Mouse (Mus musculus): Measurements from ENCODE around the gene Zfp365. TPM values are rescaled to one million over a fixed set of nuclear protein-coding genes. Genes with fewer than 3 reads are reported as not detected.

Gene Zfp365
- polyA plus RNA-seq, 1 experiment from 2014 or later, result 3.0 TPM

GRCm38 (mm10) chr10:67927718-67928455, 15.4 kb upstream of the Zfp365 start:
- WGBS, result 47% methylated on average over 8 of the region's 8 CpGs
- Histone ChIP-seq H3K36me3 (no peaks in the 10 kb centered on the region), H3K4me3 (no peak overlapping the region), H3K27me3 (no peaks in the 10 kb centered on the region), H3K4me1 (no peaks in the 10 kb centered on the region), H3K9ac (no peak overlapping the region), H3K9me3 (no peaks in the 10 kb centered on the region), H3K27ac (no peak overlapping the region), H3K4me2 (no peak overlapping the region)
- ATAC-seq (ENCODE audit: insufficient number of reproducible peaks, insufficient read depth, low FRiP score, low TSS enrichment, low read depth), result no peak

- Histone ChIP-seq H3K36me3 (no peaks in the 10 kb centered on the region), H3K27ac (no peak overlapping the region), H3K9me3 (no peaks in the 10 kb centered on the region), H3K4me1 (no peaks in the 10 kb centered on the region), H3K4me3 (no peak overlapping the region), H3K9ac (no peak overlapping the region), H3K27me3 (no peaks in the 10 kb centered on the region), H3K4me2 (no peak overlapping the region)
- 54% methylated on average over 7 of the region's 7 CpGs for WGBS
- no peak for ATAC-seq (ENCODE audit: insufficient number of reproducible peaks, insufficient read depth, low FRiP score, low TSS enrichment, low read depth)
These were observed 11.6 kb upstream of the Zfp365 start for GRCm38 (mm10) chr10:67924030-67924429.

- H3K36me3 ChIP-seq, result no peaks in the 10 kb centered on the region
- H3K4me1 ChIP-seq, result no peaks in the 10 kb centered on the region
- no peak for ATAC-seq (ENCODE audit: insufficient number of reproducible peaks, insufficient read depth, low FRiP score, low TSS enrichment, low read depth)
- no peak overlapping the region for H3K4me3 ChIP-seq
- H3K27me3 ChIP-seq, result no peaks in the 10 kb centered on the region
- no peak overlapping the region for H3K27ac ChIP-seq
- WGBS, result 88% methylated on average over 6 of the region's 6 CpGs
- H3K9ac ChIP-seq, result no peak overlapping the region
- H3K4me2 ChIP-seq, result no peak overlapping the region
- no peaks in the 10 kb centered on the region for H3K9me3 ChIP-seq
These were observed 9.3 kb upstream of the Zfp365 start for GRCm38 (mm10) chr10:67921777-67922176.

- Histone ChIP-seq H3K27me3 (no peaks in the 10 kb centered on the region), H3K4me1 (no peaks in the 10 kb centered on the region), H3K4me2 (no peak overlapping the region), H3K4me3 (no peak overlapping the region), H3K27ac (no peak overlapping the region), H3K36me3 (no peaks in the 10 kb centered on the region), H3K9ac (no peak overlapping the region), H3K9me3 (0 out of 2 replicates have a peak, but pooled peaks cover 3% of the 10 kb centered on the region)
- WGBS, result 69% methylated on average over 4 of the region's 4 CpGs
- no peak for ATAC-seq (ENCODE audit: insufficient number of reproducible peaks, insufficient read depth, low FRiP score, low TSS enrichment, low read depth)
These were observed 7.2 kb upstream of the Zfp365 start for GRCm38 (mm10) chr10:67919706-67920105.

- no peaks in the 10 kb centered on the region for H3K27me3 ChIP-seq
- H3K9me3 ChIP-seq, result 0 out of 2 replicates have a peak, but pooled peaks cover 3% of the 10 kb centered on the region
- no peak overlapping the region for H3K9ac ChIP-seq
- no peak overlapping the region for H3K4me3 ChIP-seq
- H3K27ac ChIP-seq, result no peak overlapping the region
- H3K36me3 ChIP-seq, result no peaks in the 10 kb centered on the region
- no peak for ATAC-seq (ENCODE audit: insufficient number of reproducible peaks, insufficient read depth, low FRiP score, low TSS enrichment, low read depth)
- H3K4me1 ChIP-seq, result no peaks in the 10 kb centered on the region
- no peak overlapping the region for H3K4me2 ChIP-seq
- 84% methylated on average over 4 of the region's 4 CpGs for WGBS
These were observed 5.9 kb upstream of the Zfp365 start for GRCm38 (mm10) chr10:67918194-67918899.

- Histone ChIP-seq H3K9me3 (0 out of 2 replicates have a peak, but pooled peaks cover 3% of the 10 kb centered on the region), H3K27me3 (no peaks in the 10 kb centered on the region), H3K4me1 (no peaks in the 10 kb centered on the region), H3K4me2 (no peak overlapping the region), H3K4me3 (no peak overlapping the region), H3K36me3 (no peaks in the 10 kb centered on the region), H3K9ac (no peak overlapping the region), H3K27ac (no peak overlapping the region)
- no peak for ATAC-seq (ENCODE audit: insufficient number of reproducible peaks, insufficient read depth, low FRiP score, low TSS enrichment, low read depth)
- WGBS, result 55% methylated on average over 7 of the region's 7 CpGs
These were observed 4.9 kb upstream of the Zfp365 start for GRCm38 (mm10) chr10:67917356-67917755.

- ATAC-seq (ENCODE audit: insufficient number of reproducible peaks, insufficient read depth, low FRiP score, low TSS enrichment, low read depth), result 0 out of 2 replicates have a peak, but pooled peaks have one; percentile 4
- H3K27me3 ChIP-seq, result no peaks in the 10 kb centered on the region; the same call in 1 of the 2 replicates
- peaks cover 7% of the 10 kb centered on the region; the same call in 1 of the 2 replicates for H3K4me1 ChIP-seq
- H3K9ac ChIP-seq, result peak overlapping the region; percentile 78
- H3K9me3 ChIP-seq, result 0 out of 2 replicates have a peak, but pooled peaks cover 3% of the 10 kb centered on the region
- H3K27ac ChIP-seq, result no peak overlapping the region; the same call in 1 of the 2 replicates
- peak overlapping the region; percentile 73 for H3K4me3 ChIP-seq
- WGBS, result 20% methylated on average over 33 of the region's 33 CpGs
- peaks cover 8% of the 10 kb centered on the region; the same call in 1 of the 2 replicates for H3K36me3 ChIP-seq
- peak overlapping the region; percentile 94 for H3K4me2 ChIP-seq
These were observed 770 bp downstream of the Zfp365 start for GRCm38 (mm10) chr10:67911447-67912336.

- 91% methylated on average over 4 of the region's 4 CpGs for WGBS
- Histone ChIP-seq H3K4me2 (no peak overlapping the region), H3K9me3 (no peaks in the 10 kb centered on the region), H3K27ac (no peak overlapping the region), H3K4me3 (no peak overlapping the region), H3K4me1 (peaks cover 7% of the 10 kb centered on the region; the same call in 1 of the 2 replicates), H3K27me3 (no peaks in the 10 kb centered on the region; the same call in 1 of the 2 replicates), H3K36me3 (peaks cover 8% of the 10 kb centered on the region; the same call in 1 of the 2 replicates), H3K9ac (no peak overlapping the region)
- no peak for ATAC-seq (ENCODE audit: insufficient number of reproducible peaks, insufficient read depth, low FRiP score, low TSS enrichment, low read depth)
These were observed 4.5 kb downstream of the Zfp365 start for GRCm38 (mm10) chr10:67907931-67908330.

- no peaks in the 10 kb centered on the region; the same call in 1 of the 2 replicates for H3K27me3 ChIP-seq
- peaks cover 8% of the 10 kb centered on the region; the same call in 1 of the 2 replicates for H3K36me3 ChIP-seq
- no peak overlapping the region for H3K9ac ChIP-seq
- no peak overlapping the region for H3K4me2 ChIP-seq
- H3K9me3 ChIP-seq, result no peaks in the 10 kb centered on the region
- no peak overlapping the region for H3K27ac ChIP-seq
- 88% methylated on average over 2 of the region's 2 CpGs for WGBS
- no peak overlapping the region for H3K4me3 ChIP-seq
- no peak for ATAC-seq (ENCODE audit: insufficient number of reproducible peaks, insufficient read depth, low FRiP score, low TSS enrichment, low read depth)
- H3K4me1 ChIP-seq, result peaks cover 5% of the 10 kb centered on the region; the same call in 1 of the 2 replicates
These were observed 5.5 kb downstream of the Zfp365 start for GRCm38 (mm10) chr10:67906926-67907325.

GRCm38 (mm10) chr10:67906063-67906462, 6.4 kb downstream of the Zfp365 start:
- WGBS, result 73% methylated on average over 4 of the region's 4 CpGs
- no peak overlapping the region for H3K9ac ChIP-seq
- H3K27ac ChIP-seq, result no peak overlapping the region
- no peaks in the 10 kb centered on the region for H3K4me1 ChIP-seq
- no peak for ATAC-seq (ENCODE audit: insufficient number of reproducible peaks, insufficient read depth, low FRiP score, low TSS enrichment, low read depth)
- no peak overlapping the region for H3K4me2 ChIP-seq
- no peak overlapping the region for H3K4me3 ChIP-seq
- peaks cover 8% of the 10 kb centered on the region; the same call in 1 of the 2 replicates for H3K36me3 ChIP-seq
- no peaks in the 10 kb centered on the region for H3K9me3 ChIP-seq
- no peaks in the 10 kb centered on the region for H3K27me3 ChIP-seq

- Histone ChIP-seq H3K4me1 (no peaks in the 10 kb centered on the region), H3K27me3 (no peaks in the 10 kb centered on the region), H3K9me3 (no peaks in the 10 kb centered on the region), H3K4me2 (no peak overlapping the region), H3K4me3 (no peak overlapping the region), H3K9ac (no peak overlapping the region), H3K27ac (no peak overlapping the region), H3K36me3 (no peaks in the 10 kb centered on the region; the same call in 1 of the 2 replicates)
- ATAC-seq (ENCODE audit: insufficient number of reproducible peaks, insufficient read depth, low FRiP score, low TSS enrichment, low read depth), result no peak
- 65% methylated on average over 7 of the region's 7 CpGs for WGBS
These were observed 9.1 kb downstream of the Zfp365 start for GRCm38 (mm10) chr10:67903387-67903786.

Measured in embryonic facial prominence, embryonic 13.5 days (tissue).